Mouse (Mus musculus) granulocyte monocyte progenitor cell, adult 5-6 weeks (primary cell): ENCODE measurements around the gene Zfp512b. TPM values are rescaled to one million over a fixed set of nuclear protein-coding genes. Genes with fewer than 3 reads are reported as not detected.

Experiments
- ATAC-seq: replicated peaks from 2 replicates; pipeline ENCODE4 v1.8.0; 2016; ENCODE audit warnings: mild to moderate bottlenecking, moderate TSS enrichment, inconsistent platforms; ENCODE audit not compliant: poor library complexity, severe bottlenecking
- total RNA-seq, 2 experiments: library from RNA; stranded (forward) in 1 of 2; stranded (reverse) in 1 of 2; fragments of 200-712, 200-1000 nt in 1 of 2; fragments of >200 nt in 1 of 2; fragmentation: Nextera tagmentation in 1 of 2; gene quantifications; 2 replicates each; pipeline ENCODE4 v1.2.3; 2014 to 2017

The Zfp512b gene
- total RNA-seq, 2 experiments from 2014 or later: 11.6 to 21.1 TPM

DNA sequence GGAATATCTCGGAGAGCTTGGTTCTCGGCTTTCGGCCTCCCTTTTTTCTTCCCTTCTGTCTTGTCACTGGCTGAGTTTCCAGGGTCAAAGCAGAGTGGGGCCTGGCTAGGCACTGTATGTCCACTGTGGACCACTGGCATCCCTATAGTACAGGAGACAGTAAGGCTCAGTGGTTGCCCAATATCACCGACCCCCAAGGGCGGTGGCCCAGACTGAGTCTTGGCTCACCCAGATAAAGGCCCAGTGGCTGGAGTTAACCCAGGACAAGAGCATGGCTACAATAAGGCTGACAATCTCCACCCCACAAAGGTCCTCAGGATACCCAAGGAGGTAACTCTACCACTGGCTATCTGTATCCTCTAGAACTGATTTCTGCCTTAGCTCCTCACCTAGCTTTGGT lies 2.1 kb downstream of the Zfp512b start:
- ATAC-seq: no peak

GRCm38 (mm10) chr2:181589732-181590105 lies 2.9 kb downstream of the Zfp512b start:
- no peak for ATAC-seq

DNA sequence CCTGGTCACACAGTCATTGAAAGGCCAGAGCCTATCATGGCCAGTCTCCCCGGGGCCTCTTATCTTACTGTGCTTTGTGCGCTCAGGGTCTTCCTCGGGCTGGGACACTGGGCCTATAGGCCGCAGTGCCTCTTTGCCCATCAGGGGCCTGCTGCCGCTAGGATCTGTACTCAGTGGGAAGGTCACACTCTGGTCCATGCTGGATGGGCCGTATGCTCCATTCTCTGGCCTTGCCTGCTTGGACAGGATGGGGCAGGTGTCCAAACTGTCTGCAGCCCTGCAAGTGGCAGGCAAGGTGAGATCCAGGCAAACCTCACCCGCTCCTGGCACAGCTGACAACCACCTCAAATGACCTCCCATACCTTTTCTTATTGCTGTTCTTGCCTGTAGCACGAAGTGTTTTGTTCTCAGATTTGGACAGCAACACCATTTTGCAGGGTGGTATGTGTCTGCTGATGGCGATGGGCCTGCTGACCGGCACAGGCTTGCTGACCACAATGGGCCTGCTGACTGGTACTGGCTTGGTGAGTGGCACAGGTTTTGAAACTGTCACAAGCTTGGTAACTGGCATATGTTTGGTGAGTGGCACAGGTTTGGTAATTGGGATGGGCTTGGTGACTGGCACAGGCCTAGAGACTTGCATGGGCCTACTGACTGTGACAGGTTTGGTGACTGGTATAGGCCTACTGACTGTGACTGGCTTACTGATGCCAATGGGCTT lies 3.4 kb downstream of the Zfp512b start:
- no peak for ATAC-seq

- no peak for ATAC-seq
These were observed 4.3 kb downstream of the Zfp512b start for GRCm38 (mm10) chr2:181588229-181588780.

DNA sequence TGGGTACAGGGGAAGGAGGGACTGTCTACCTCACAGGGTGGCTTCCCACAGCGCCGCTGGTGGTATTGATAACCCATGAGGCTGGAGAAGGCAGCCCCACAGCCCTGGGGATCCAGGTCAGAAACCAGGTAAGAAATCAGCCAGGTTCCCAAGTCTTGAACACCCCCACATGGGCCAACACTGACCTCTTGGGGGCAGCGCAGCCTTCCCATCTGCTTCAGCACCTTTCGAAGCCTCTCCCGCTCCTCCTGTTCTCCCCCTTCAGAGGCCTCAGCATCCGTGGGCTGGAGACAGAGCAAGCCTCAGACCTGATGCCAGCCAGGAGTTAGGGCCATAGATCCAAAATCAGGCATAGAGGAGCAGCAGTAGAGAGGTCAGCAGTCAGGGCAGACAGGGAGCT lies 4.8 kb downstream of the Zfp512b start:
- ATAC-seq: no peak

- ATAC-seq: no peak
These were observed 6.5 kb downstream of the Zfp512b start for GRCm38 (mm10) chr2:181586124-181586523.

DNA sequence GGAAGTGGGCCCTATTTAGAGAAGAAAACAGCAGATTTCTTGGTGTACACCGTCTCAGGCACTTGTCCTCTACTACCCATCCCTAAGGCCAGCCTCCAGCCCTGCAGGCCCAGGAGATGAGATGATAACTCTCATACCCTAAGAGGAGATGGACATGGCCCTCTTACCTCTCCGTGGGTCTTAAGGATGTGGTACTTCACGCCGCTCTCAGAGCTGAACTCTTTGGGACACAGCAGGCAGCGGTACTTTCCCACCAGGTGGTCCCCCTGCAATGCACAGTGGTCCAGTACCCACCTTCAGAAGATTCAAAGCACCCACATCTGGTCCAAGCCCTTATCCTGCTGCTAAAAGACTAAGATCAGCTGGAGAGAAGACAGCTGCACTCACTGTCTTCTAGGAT lies 7.1 kb downstream of the Zfp512b start:
- ATAC-seq: no peak

- ATAC-seq: no peak
These were observed 8.1 kb downstream of the Zfp512b start, which contains the start of gene Uckl1 for GRCm38 (mm10) chr2:181584411-181584942. TSS of gene Uckl1 (minus strand) at chr2:181584892.

DNA sequence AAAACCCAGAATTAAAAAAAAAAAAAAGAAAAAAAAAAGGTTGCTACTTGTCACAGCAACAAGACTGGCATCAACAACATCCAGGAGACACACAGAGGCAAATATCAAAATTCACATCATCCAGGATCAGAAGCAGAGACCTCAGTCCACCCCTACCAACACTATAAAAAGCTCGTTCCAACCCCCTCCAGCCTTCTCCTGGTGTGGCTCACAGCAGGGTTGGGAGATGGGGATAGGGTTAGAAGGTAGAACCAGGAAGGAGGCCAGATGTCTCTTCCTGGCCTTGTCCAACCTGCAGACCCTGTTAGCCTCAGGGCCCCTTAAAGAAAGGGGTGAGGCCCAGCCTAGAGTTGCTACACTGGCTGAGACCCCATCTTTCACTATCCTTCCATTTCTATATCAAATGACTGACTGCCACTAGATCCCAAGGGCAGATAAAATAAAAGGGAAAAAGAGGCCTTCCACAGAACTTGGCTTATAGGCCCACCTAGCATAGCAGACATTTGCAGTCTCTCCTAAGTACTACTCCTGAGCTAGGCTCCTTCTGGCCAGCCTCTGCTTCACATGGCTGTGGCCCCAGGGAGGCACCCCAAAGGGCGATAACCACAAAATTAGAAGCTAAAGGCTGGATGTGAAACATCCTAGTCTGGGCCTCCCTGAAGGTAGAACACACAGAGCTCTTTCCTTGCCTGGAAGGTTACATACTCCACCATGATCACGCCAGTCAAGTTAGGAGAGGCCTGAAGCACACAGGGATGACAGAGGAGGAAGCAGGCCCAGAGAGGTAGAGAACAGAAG lies 8.9 kb downstream of the Zfp512b start:
- no peak for ATAC-seq

DNA sequence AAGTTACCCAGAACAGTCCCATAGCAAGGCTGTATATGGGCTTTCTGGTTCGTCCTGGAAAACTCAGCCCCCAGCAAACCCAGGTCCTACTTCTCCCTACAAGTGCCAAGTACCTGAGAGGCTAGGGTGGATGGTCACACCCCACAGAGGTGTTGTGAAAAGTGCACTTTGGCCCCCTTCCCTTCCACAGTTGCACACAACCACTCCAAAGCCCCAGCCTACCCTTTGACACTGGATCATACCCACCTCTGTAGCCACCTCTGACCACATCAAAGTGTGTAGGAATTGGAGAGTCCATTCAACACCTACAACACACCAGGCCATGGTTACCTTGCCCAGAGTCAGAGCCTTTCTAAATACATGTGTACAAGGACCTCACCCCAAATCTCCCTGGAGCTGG lies 9.7 kb downstream of the Zfp512b start:
- no peak for ATAC-seq

GRCm38 (mm10) chr2:181582358-181582757 lies 10.2 kb downstream of the Zfp512b start:
- no peak for ATAC-seq

DNA sequence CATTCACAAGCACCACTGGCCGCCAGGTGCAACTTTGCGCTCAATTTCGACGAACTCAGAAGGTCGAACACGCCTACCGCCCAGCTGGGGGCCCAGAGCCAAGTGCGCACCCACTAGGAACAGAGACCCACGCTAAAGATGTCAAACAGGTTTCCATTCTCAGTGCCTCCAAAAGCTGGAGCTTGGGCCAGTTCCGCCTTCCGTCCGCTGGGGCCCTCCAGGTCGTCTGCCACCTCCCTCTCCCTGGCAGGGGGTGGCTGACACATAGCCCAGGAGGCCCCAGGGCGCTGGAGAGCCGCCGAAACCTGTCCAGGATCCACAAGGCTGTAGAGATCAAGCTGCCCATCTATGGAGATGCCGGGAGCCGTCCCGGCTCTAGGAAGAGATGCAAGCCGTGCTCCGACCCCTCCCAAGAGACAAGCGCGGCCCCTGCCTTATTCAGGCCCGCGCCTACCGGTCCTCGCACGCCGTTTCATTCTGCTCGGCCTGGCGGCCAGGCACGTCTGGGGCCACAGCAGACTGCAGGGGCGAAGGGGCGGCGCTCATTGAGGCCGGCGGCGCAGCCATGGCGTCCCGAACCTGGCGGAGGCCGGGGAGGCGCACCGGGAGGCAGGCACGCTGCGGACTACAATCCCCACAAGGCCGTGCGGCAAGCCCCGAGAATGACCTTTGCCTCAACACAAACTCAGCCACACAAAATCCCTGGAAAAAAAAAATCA lies 11.0 kb downstream of the Zfp512b start:
- ATAC-seq: peak; percentile 73

DNA sequence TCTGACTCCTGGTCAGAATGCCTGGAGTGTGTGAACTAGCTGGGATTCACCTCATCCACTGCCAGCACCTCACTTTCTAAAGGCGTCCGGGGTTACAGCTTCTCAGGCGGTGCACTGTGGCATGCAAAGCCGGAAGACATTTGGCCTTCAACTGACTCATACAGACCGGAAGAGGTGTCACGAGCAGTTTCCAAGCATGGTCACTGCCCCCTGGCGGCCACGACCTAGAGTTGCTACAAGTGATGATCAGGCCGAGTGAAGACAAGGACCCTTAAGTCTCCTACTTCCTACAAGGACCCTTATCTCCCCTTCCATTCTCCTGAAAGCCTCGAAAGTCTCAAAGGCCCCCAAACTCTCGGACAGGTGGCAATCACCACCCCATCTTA lies 11.6 kb downstream of the Zfp512b start:
- peak; percentile 85 for ATAC-seq

DNA sequence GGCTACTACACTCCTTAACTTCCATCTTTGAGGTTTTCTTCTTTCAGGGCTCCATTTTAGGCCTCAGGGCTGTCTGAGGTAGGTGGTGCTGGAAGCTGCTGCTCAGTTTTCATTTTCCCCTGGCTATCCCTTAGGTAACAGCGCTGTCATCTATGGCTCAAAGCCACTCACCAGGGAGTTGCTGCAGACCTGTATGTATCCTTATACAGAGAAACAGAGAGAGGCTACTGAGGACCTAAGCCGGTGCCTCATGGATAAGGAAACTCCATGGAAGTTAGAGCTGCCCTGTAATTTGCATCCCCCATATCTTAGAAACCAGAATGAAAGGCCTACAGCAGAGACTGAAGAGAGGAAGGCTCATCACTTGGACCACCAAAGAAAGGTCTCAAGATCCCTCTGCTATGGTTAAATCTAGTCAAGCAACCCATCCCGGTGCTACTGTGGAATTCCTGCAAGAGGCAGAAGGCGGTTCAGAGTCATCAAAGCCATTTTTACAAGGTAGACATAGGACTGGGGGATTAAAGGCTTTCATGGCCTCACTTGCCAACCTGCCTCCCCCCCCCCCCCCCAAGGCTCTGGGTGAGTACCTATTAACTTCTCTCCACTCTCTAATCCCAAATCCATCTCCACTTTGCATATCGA lies 12.4 kb downstream of the Zfp512b start:
- no peak for ATAC-seq

- no peak for ATAC-seq
These were observed 12.9 kb downstream of the Zfp512b start for GRCm38 (mm10) chr2:181579681-181580080.

DNA sequence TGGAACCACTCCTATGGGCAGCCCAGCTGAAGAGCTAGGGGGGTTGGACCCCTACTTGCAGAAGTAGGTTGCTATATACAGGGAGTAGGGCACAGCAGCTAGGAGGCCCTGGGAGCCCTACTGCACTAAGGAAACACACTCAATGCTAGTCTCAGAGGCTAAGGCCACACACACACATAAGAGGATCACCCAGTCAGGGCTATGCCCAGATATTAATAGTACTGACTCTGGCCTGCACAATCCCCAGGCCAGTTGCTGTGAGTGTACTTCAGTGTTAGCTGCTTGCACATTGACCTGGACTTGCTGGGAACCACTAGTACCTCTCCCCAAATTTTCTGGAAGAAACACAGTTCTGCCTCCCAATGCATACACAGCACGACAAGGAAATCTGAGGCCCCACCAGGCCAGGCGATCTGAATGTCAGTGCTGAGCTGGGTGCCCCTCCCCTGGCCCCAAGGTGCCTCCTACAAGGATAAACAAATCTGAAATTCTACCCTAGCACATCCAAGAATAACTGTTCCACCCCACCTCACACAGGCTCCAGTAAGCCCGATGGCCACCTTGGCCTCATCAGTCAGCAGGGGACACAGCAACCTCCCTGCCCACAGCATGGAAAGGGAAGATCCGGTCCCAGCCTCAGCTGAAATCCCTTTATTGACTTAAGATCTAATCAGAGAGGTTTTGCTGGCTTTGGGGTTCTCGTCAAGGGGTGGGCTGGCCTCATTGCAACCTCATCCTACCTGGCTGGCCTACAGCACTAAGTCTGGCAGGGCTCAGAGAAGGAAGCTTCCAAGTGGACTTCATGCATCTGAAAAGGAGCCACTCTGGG lies 13.6 kb downstream of the Zfp512b start:
- no peak for ATAC-seq

GRCm38 (mm10) chr2:181577981-181578581 lies 14.5 kb downstream of the Zfp512b start:
- no peak for ATAC-seq

- no peak for ATAC-seq
These were observed 15.5 kb downstream of the Zfp512b start for GRCm38 (mm10) chr2:181577126-181577525.

GRCm38 (mm10) chr2:181576613-181577012 lies 16.0 kb downstream of the Zfp512b start:
- ATAC-seq: no peak
